Mouse (Mus musculus) stomach, embryonic 16.5 days (tissue): ENCODE data around the gene Gstm3. TPM values are rescaled to one million over a fixed set of nuclear protein-coding genes. Genes with fewer than 3 reads are reported as not detected.
"Not testable (repeated sequence)": the region's sequence is repeated elsewhere in the genome, so short reads cannot be mapped to it uniquely, and the experiment has no call there.

Experiments
- ATAC-seq: fragments of 200-750 bp; cut with Nextera tagmentation; 2 replicates; pipeline ENCODE4 v1.8.0; 2017; ENCODE audit warnings: moderate number of reproducible peaks, moderate TSS enrichment; ENCODE audit not compliant: insufficient read depth, low FRiP score
- H3K27ac ChIP-seq: fragments of 300-500 bp; sonication (generic); 2 replicates; pipeline ENCODE4 v1.5.1; 2014; ENCODE audit warnings: low read length
- H3K27me3 ChIP-seq: fragments of 300-500 bp; sonication (generic); 2 replicates; pipeline ENCODE4 v1.6.1; 2014; ENCODE audit warnings: low read length, control low read depth, mixed read lengths; ENCODE audit not compliant: control insufficient read depth, insufficient read depth
- H3K36me3 ChIP-seq: fragments of 300-500 bp; sonication (generic); 2 replicates; pipeline ENCODE4 v1.6.1; 2014; ENCODE audit warnings: low read length; ENCODE audit not compliant: control insufficient read depth, insufficient read depth
- H3K4me1 ChIP-seq: fragments of 300-500 bp; sonication (generic); 2 replicates; pipeline ENCODE4 v1.6.1; 2014; ENCODE audit warnings: low read length, control low read depth, mixed read lengths; ENCODE audit not compliant: control insufficient read depth, insufficient read depth
- H3K4me2 ChIP-seq: fragments of 300-500 bp; sonication (generic); 2 replicates; pipeline ENCODE4 v1.6.1; 2014; ENCODE audit warnings: low read depth, low read length, mixed read lengths
- H3K4me3 ChIP-seq: fragments of 300-500 bp; sonication (generic); replicated peaks from 2 replicates; pipeline ENCODE4 v1.5.1; 2014; ENCODE audit warnings: mild to moderate bottlenecking, low read length
- H3K9ac ChIP-seq: fragments of 300-500 bp; sonication (generic); 2 replicates; pipeline ENCODE4 v1.6.1; 2014; ENCODE audit warnings: low read length
- H3K9me3 ChIP-seq: fragments of 300-500 bp; sonication (generic); replicated peaks from 2 replicates; pipeline ENCODE4 v1.6.1; 2016; ENCODE audit warnings: low read length, control low read depth; ENCODE audit not compliant: control insufficient read depth
- WGBS: fragments of 180-500 bp; shearing (Covaris S2); extraction: QIAGEN DNeasy Blood & Tissue Kit; methylation state at CpG from one replicate; pipeline ENCODE4 v1.1.7; 2014; 5-methylcytosine and 5-hydroxymethylcytosine counted together
- polyA plus RNA-seq: library from polyadenylated mRNA; unstranded; fragments of >200 nt; fragmentation: Nextera tagmentation; extraction: Ambion mirVana; gene quantifications from 2 replicates; pipeline ENCODE4 v1.2.1, GENCODE M21; 2015

The Gstm3 gene
- polyA plus RNA-seq, 1 experiment from 2014 or later, result 63.5 TPM

GRCm38 (mm10) chr3:107983771-107984170 is 14.7 kb upstream of the Gstm3 start:
- Histone ChIP-seq H3K27ac (no peak overlapping the region), H3K4me3 (no peak overlapping the region), H3K9me3 (no peaks in the 10 kb centered on the region), H3K27me3 (no peaks in the 10 kb centered on the region), H3K4me1 (peaks cover 14% of the 10 kb centered on the region), H3K4me2 (no peak overlapping the region), H3K36me3 (no peaks in the 10 kb centered on the region), H3K9ac (no peak overlapping the region)
- no peak for ATAC-seq
- 63% methylated on average over 3 of the region's 3 CpGs for WGBS

GRCm38 (mm10) chr3:107982726-107983125 is 13.6 kb upstream of the Gstm3 start:
- Histone ChIP-seq H3K4me2 (no peak overlapping the region), H3K4me1 (peaks cover 14% of the 10 kb centered on the region), H3K9ac (no peak overlapping the region), H3K9me3 (no peaks in the 10 kb centered on the region), H3K4me3 (no peak overlapping the region), H3K36me3 (no peaks in the 10 kb centered on the region), H3K27ac (no peak overlapping the region), H3K27me3 (no peaks in the 10 kb centered on the region)
- ATAC-seq, result no peak
- 75% methylated on average over 6 of the region's 6 CpGs for WGBS

GRCm38 (mm10) chr3:107981261-107981660 is 12.2 kb upstream of the Gstm3 start:
- Histone ChIP-seq H3K9me3 (no peaks in the 10 kb centered on the region), H3K4me2 (no peak overlapping the region), H3K4me1 (peaks cover 14% of the 10 kb centered on the region), H3K4me3 (no peak overlapping the region), H3K27me3 (no peaks in the 10 kb centered on the region), H3K27ac (no peak overlapping the region), H3K9ac (no peak overlapping the region), H3K36me3 (no peaks in the 10 kb centered on the region)
- no peak for ATAC-seq
- 65% methylated on average over 3 of the region's 3 CpGs for WGBS

- Histone ChIP-seq H3K27ac (no peak overlapping the region), H3K4me1 (0 out of 2 replicates have a peak, but pooled peaks cover 2% of the 10 kb centered on the region), H3K4me2 (no peak overlapping the region), H3K4me3 (no peak overlapping the region), H3K27me3 (no peaks in the 10 kb centered on the region), H3K9ac (no peak overlapping the region), H3K36me3 (no peaks in the 10 kb centered on the region), H3K9me3 (no peaks in the 10 kb centered on the region)
- 53% methylated on average over 3 of the region's 3 CpGs for whole genome bisulfite sequencing
- ATAC-seq, result peak; percentile 72
These were observed 8.6 kb upstream of the Gstm3 start for GRCm38 (mm10) chr3:107977691-107978090.

- 97% methylated on average over 1 of the region's 1 CpGs for WGBS
These were observed 5.2 kb upstream of the Gstm3 start for GRCm38 (mm10) chr3:107974237-107974636.

GRCm38 (mm10) chr3:107972070-107972469 is 3.0 kb upstream of the Gstm3 start:
- Histone ChIP-seq H3K9me3 (no peaks in the 10 kb centered on the region), H3K4me2 (no peak overlapping the region), H3K4me1 (no peaks in the 10 kb centered on the region), H3K27me3 (no peaks in the 10 kb centered on the region), H3K9ac (no peak overlapping the region), H3K36me3 (no peaks in the 10 kb centered on the region), H3K4me3 (no peak overlapping the region), H3K27ac (no peak overlapping the region)
- no peak for ATAC-seq
- 53% methylated on average over 3 of the region's 3 CpGs for WGBS

More at GRCm38 (mm10) chr3:107974237-107974636, 5.2 kb upstream of the Gstm3 start:
- Histone ChIP-seq H3K4me2 (no peak overlapping the region), H3K4me3 (no peak overlapping the region), H3K27me3 (no peaks in the 10 kb centered on the region), H3K9ac (no peak overlapping the region), H3K9me3 (no peaks in the 10 kb centered on the region), H3K4me1 (no peaks in the 10 kb centered on the region), H3K27ac (no peak overlapping the region), H3K36me3 (no peaks in the 10 kb centered on the region)
- no peak for ATAC-seq

- WGBS, result 46% methylated on average over 3 of the region's 3 CpGs
- not testable (repeated sequence) for H3K9me3 ChIP-seq, H3K4me2 ChIP-seq, H3K27me3 ChIP-seq, ATAC-seq, H3K27ac ChIP-seq, H3K36me3 ChIP-seq, H3K9ac ChIP-seq, H3K4me3 ChIP-seq, H3K4me1 ChIP-seq
These were observed 2.0 kb upstream of the Gstm3 start for GRCm38 (mm10) chr3:107971101-107971500.

- Histone ChIP-seq H3K9me3 (no peaks in the 10 kb centered on the region), H3K4me2 (no peak overlapping the region), H3K9ac (no peak overlapping the region), H3K27ac (no peak overlapping the region), H3K4me3 (no peak overlapping the region), H3K27me3 (no peaks in the 10 kb centered on the region), H3K36me3 (no peaks in the 10 kb centered on the region), H3K4me1 (no peaks in the 10 kb centered on the region; the same call in 1 of the 2 replicates)
- no peak for ATAC-seq
- 92% methylated on average over 5 of the region's 5 CpGs for WGBS
These were observed 2.5 kb downstream of the Gstm3 start for GRCm38 (mm10) chr3:107966631-107967030.

GRCm38 (mm10) chr3:107965592-107965991 is 3.5 kb downstream of the Gstm3 start:
- no peaks in the 10 kb centered on the region for H3K27me3 ChIP-seq
- ATAC-seq, result no peak
- 60% methylated on average over 1 of the region's 1 CpGs for WGBS

More at GRCm38 (mm10) chr3:107965592-107965991, 3.5 kb downstream of the Gstm3 start:
- Histone ChIP-seq H3K9me3 (no peaks in the 10 kb centered on the region), H3K4me3 (no peak overlapping the region), H3K4me1 (no peaks in the 10 kb centered on the region; the same call in 1 of the 2 replicates), H3K27ac (no peak overlapping the region), H3K9ac (no peak overlapping the region), H3K36me3 (no peaks in the 10 kb centered on the region), H3K4me2 (no peak overlapping the region)
